Comparison of ENCODE assay signal across 14 mouse cellular contexts in the genomic region with DNA sequence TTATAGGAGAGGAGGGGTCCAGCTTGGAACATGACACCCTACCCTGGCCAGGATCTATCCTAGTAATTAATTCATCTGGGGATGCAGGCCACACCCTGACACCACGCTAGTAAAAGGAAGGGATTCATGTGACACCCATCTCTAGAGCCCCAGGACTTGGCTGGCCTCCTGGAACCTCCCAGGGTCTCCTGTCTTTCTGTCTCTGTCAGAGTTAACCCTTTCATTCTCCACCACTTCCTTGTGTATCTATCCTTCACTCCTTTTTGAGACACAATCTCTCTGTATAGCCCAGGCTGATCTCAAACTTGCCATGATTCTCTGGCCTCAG. TPM values are rescaled to one million over a fixed set of nuclear protein-coding genes. Genes with fewer than 3 reads are reported as not detected.
DNase-seq lines count a peak whose midpoint lies in the region; ATAC-seq and TF ChIP-seq lines count a peak whose summit lies in the region.
"Had no signal": no experiment of that assay in that cellular context is flagged by ENCODE, and none has a peak within 500 bp of the region (broad histone marks: within the 10 kb centered on the region; RNA-seq: fewer than 3 reads in every experiment).

No protein-coding gene starts in this region.

- no peak overlapping the region for H3K4me3 ChIP-seq in forebrain, embryonic 15.5 days
- H3K4me3 ChIP-seq in forebrain, embryonic 16.5 days (replicated peaks; ENCODE audit: low read length): no peak overlapping the region
- no peak overlapping the region for H3K4me3 ChIP-seq in hindbrain, embryonic 10.5 days
- H3K4me3 ChIP-seq in hindbrain, embryonic 16.5 days (ENCODE audit: low read length): no peak overlapping the region
- no peak overlapping the region for H3K4me3 ChIP-seq in midbrain, embryonic 10.5 days
- H3K4me3 ChIP-seq in midbrain, postnatal 0 days (ENCODE audit: low read depth, low read length): no peak overlapping the region
- H3K4me3 ChIP-seq in myocyte: no peak overlapping the region
- H3K4me3 ChIP-seq: embryonic facial prominence, embryonic 13.5 days; kidney, embryonic 15.5 days; megakaryocyte, embryonic 14.5 days had no signal

- no peak overlapping the region for H3K4me2 ChIP-seq in forebrain, embryonic 15.5 days (replicated peaks)
- H3K4me2 ChIP-seq in forebrain, embryonic 16.5 days (ENCODE audit: low read length): no peak overlapping the region
- H3K4me2 ChIP-seq in hindbrain, embryonic 16.5 days (ENCODE audit: low read length): no peak overlapping the region
- H3K4me2 ChIP-seq in midbrain, postnatal 0 days (ENCODE audit: low read depth, low read length, poor library complexity, severe bottlenecking): no peak overlapping the region
- H3K4me2 ChIP-seq in myocyte (ENCODE audit: low read depth): peak overlapping the region; percentile 55
- H3K4me2 ChIP-seq: embryonic facial prominence, embryonic 13.5 days; kidney, embryonic 15.5 days had no signal

- no peaks in the 10 kb centered on the region for H3K9me3 ChIP-seq in forebrain, embryonic 15.5 days
- H3K9me3 ChIP-seq in forebrain, embryonic 16.5 days (ENCODE audit: control insufficient read depth, low read length): no peaks in the 10 kb centered on the region
- no peaks in the 10 kb centered on the region for H3K9me3 ChIP-seq in hindbrain, embryonic 10.5 days
- H3K9me3 ChIP-seq in hindbrain, embryonic 16.5 days (ENCODE audit: control insufficient read depth, low read length): no peaks in the 10 kb centered on the region
- no peaks in the 10 kb centered on the region for H3K9me3 ChIP-seq in midbrain, embryonic 10.5 days (replicated peaks)
- H3K9me3 ChIP-seq in midbrain, postnatal 0 days (ENCODE audit: low read length): no peaks in the 10 kb centered on the region
- H3K9me3 ChIP-seq: embryonic facial prominence, embryonic 13.5 days; kidney, embryonic 15.5 days; megakaryocyte, embryonic 14.5 days had no signal

- no peak for ATAC-seq in forebrain, embryonic 15.5 days (replicated peaks)
- no peak for ATAC-seq in forebrain, embryonic 16.5 days
- no peak for ATAC-seq in hindbrain, embryonic 16.5 days
- no peak for ATAC-seq in midbrain, postnatal 0 days (ENCODE audit: low FRiP score)

- TF ChIP-seq POLR2A in myocyte (IDR thresholded peaks at IDR 0.05; ENCODE audit: insufficient read length, low read depth): no peak

- H3K79me2 ChIP-seq in myocyte (ENCODE audit: control insufficient read depth, insufficient read depth): no peaks in the 10 kb centered on the region

- no peak for DNase-seq in hindbrain, embryonic 10.5 days (ENCODE audit: low spot score)
- DNase-seq in midbrain, embryonic 10.5 days (ENCODE audit: low spot score): peak; percentile 12
- no peak for DNase-seq in midbrain, postnatal 0 days (ENCODE audit: low spot score)
- no peak for DNase-seq in kidney, postnatal 36 days
- DNase-seq: B cell, adult 2 months; thymus, adult 2 months had no signal

- no peak for TF ChIP-seq CTCF in midbrain, postnatal 0 days (IDR thresholded peaks at IDR 0.05)

- no peak overlapping the region for H3K9ac ChIP-seq in forebrain, embryonic 15.5 days (replicated peaks)
- no peak overlapping the region for H3K9ac ChIP-seq in forebrain, embryonic 16.5 days (replicated peaks; ENCODE audit: low read depth, low read length)
- H3K9ac ChIP-seq in hindbrain, embryonic 16.5 days (ENCODE audit: low read depth, low read length): no peak overlapping the region
- no peak overlapping the region for H3K9ac ChIP-seq in midbrain, postnatal 0 days (replicated peaks; ENCODE audit: low read length, poor library complexity, severe bottlenecking)
- H3K9ac ChIP-seq: kidney, embryonic 15.5 days had no signal

- peaks cover 44% of the 10 kb centered on the region for H3K4me1 ChIP-seq in forebrain, embryonic 15.5 days
- H3K4me1 ChIP-seq in forebrain, embryonic 16.5 days (replicated peaks; ENCODE audit: control insufficient read depth, insufficient read depth, low read length): peaks cover 36% of the 10 kb centered on the region
- H3K4me1 ChIP-seq in hindbrain, embryonic 10.5 days (replicated peaks): peaks cover 76% of the 10 kb centered on the region
- peaks cover 32% of the 10 kb centered on the region for H3K4me1 ChIP-seq in hindbrain, embryonic 16.5 days (ENCODE audit: control insufficient read depth, insufficient read depth, low read depth, low read length)
- peaks cover 61% of the 10 kb centered on the region for H3K4me1 ChIP-seq in midbrain, embryonic 10.5 days
- peaks cover 16% of the 10 kb centered on the region for H3K4me1 ChIP-seq in midbrain, postnatal 0 days (ENCODE audit: insufficient read depth, low read length)

- H3K36me3 ChIP-seq in forebrain, embryonic 15.5 days: no peaks in the 10 kb centered on the region
- H3K36me3 ChIP-seq in forebrain, embryonic 16.5 days (ENCODE audit: control insufficient read depth, insufficient read depth): no peaks in the 10 kb centered on the region
- H3K36me3 ChIP-seq in hindbrain, embryonic 10.5 days: 0 out of 2 replicates have a peak, but pooled peaks cover 4% of the 10 kb centered on the region
- H3K36me3 ChIP-seq in hindbrain, embryonic 16.5 days (ENCODE audit: control insufficient read depth, insufficient read depth, low read length): no peaks in the 10 kb centered on the region
- H3K36me3 ChIP-seq in midbrain, embryonic 10.5 days: no peaks in the 10 kb centered on the region
- no peaks in the 10 kb centered on the region for H3K36me3 ChIP-seq in midbrain, postnatal 0 days (ENCODE audit: insufficient read depth, low read length)
- H3K36me3 ChIP-seq in myocyte (ENCODE audit: control insufficient read depth, insufficient read depth): no peaks in the 10 kb centered on the region
- H3K36me3 ChIP-seq: embryonic facial prominence, embryonic 13.5 days had no signal

- no peak overlapping the region for H3ac ChIP-seq in myocyte (ENCODE audit: control insufficient read depth, insufficient read length)

- 20% methylated on average over 1 of the region's 1 CpGs for WGBS in forebrain, embryonic 15.5 days
- WGBS in forebrain, embryonic 16.5 days: 27% methylated on average over 1 of the region's 1 CpGs
- 38% methylated on average over 1 of the region's 1 CpGs for WGBS in hindbrain, embryonic 10.5 days
- 9% methylated on average over 1 of the region's 1 CpGs for WGBS in hindbrain, embryonic 16.5 days
- 32% methylated on average over 1 of the region's 1 CpGs for WGBS in midbrain, embryonic 10.5 days
- WGBS in midbrain, postnatal 0 days: 9% methylated on average over 1 of the region's 1 CpGs

- H3K27me3 ChIP-seq in forebrain, embryonic 15.5 days: peaks cover 5% of the 10 kb centered on the region; the same call in 1 of the 2 replicates
- no peaks in the 10 kb centered on the region for H3K27me3 ChIP-seq in forebrain, embryonic 16.5 days (replicated peaks; ENCODE audit: control insufficient read depth, insufficient read depth, low read length)
- H3K27me3 ChIP-seq in hindbrain, embryonic 10.5 days (ENCODE audit: insufficient read depth, poor library complexity, severe bottlenecking): peaks cover 39% of the 10 kb centered on the region
- no peaks in the 10 kb centered on the region for H3K27me3 ChIP-seq in hindbrain, embryonic 16.5 days (replicated peaks; ENCODE audit: control insufficient read depth, insufficient read depth, low read length)
- H3K27me3 ChIP-seq in midbrain, embryonic 10.5 days (ENCODE audit: low read depth, poor library complexity, severe bottlenecking): peaks cover 37% of the 10 kb centered on the region
- H3K27me3 ChIP-seq in midbrain, postnatal 0 days (ENCODE audit: insufficient read depth, low read length): 0 out of 2 replicates have a peak, but pooled peaks cover 5% of the 10 kb centered on the region
- no peaks in the 10 kb centered on the region for H3K27me3 ChIP-seq in myocyte (ENCODE audit: control insufficient read depth, insufficient read depth, insufficient read length)

- H3K27ac ChIP-seq in forebrain, embryonic 15.5 days (replicated peaks): 0 out of 2 replicates have a peak overlapping the region, but pooled peaks have one; percentile 15
- no peak overlapping the region for H3K27ac ChIP-seq in forebrain, embryonic 16.5 days (ENCODE audit: low read length)
- H3K27ac ChIP-seq in hindbrain, embryonic 10.5 days: peak overlapping the region; percentile 91
- H3K27ac ChIP-seq in hindbrain, embryonic 16.5 days (ENCODE audit: low read depth, low read length): no peak overlapping the region
- 0 out of 2 replicates have a peak overlapping the region, but pooled peaks have one; percentile 35 for H3K27ac ChIP-seq in midbrain, embryonic 10.5 days (replicated peaks)
- no peak overlapping the region for H3K27ac ChIP-seq in midbrain, postnatal 0 days (ENCODE audit: low read depth, low read length)
- H3K27ac ChIP-seq: embryonic facial prominence, embryonic 13.5 days; kidney, embryonic 15.5 days had no signal

RNA-seq across cellular contexts. Expression of gene Josd2, which starts 4.7 kb away (rescaled TPM):
- 52.5 and 56.6 TPM in 2 replicates for polyA plus RNA-seq in forebrain, embryonic 15.5 days (2015; fragmentation: Nextera tagmentation; extraction: Ambion mirVana)
- polyA plus RNA-seq in forebrain, embryonic 16.5 days (2015; fragmentation: Nextera tagmentation; extraction: Ambion mirVana): 51.4 and 61.8 TPM in 2 replicates
- 86.2 and 89.2 TPM in 2 replicates for polyA plus RNA-seq in hindbrain, embryonic 10.5 days (2016; fragmentation: Nextera tagmentation; extraction: Ambion mirVana)
- 42.5 and 46.2 TPM in 2 replicates for polyA plus RNA-seq in hindbrain, embryonic 16.5 days (2015; fragmentation: Nextera tagmentation; extraction: Ambion mirVana)
- 71.6 and 76.8 TPM in 2 replicates for polyA plus RNA-seq in midbrain, embryonic 10.5 days (2016; fragmentation: Nextera tagmentation; extraction: Ambion mirVana)
- total RNA-seq in midbrain, postnatal 0 days (2014; rRNA removed): 25.5 and 38.5 TPM in 2 replicates
- 22.7 and 25.4 TPM in 2 replicates for polyA plus RNA-seq in midbrain, postnatal 0 days (2015; fragmentation: Nextera tagmentation; extraction: Ambion mirVana)
- polyA plus RNA-seq in myocyte (2012; fragmentation: generic; extraction: Trizol): 233 TPM

RNA-seq across cellular contexts. Expression of gene Aspdh, which starts 7.3 kb away (rescaled TPM):
- polyA plus RNA-seq in forebrain, embryonic 15.5 days (2015; fragmentation: Nextera tagmentation; extraction: Ambion mirVana): 4.3 and 5.8 TPM in 2 replicates
- 2.6 and 3.7 TPM in 2 replicates for polyA plus RNA-seq in forebrain, embryonic 16.5 days (2015; fragmentation: Nextera tagmentation; extraction: Ambion mirVana)
- polyA plus RNA-seq in hindbrain, embryonic 10.5 days (2016; fragmentation: Nextera tagmentation; extraction: Ambion mirVana): 0.78 and 1.8 TPM in 2 replicates
- polyA plus RNA-seq in hindbrain, embryonic 16.5 days (2015; fragmentation: Nextera tagmentation; extraction: Ambion mirVana): 3.1 and 3.9 TPM in 2 replicates
- 0.99 and 2.0 TPM in 2 replicates for polyA plus RNA-seq in midbrain, embryonic 10.5 days (2016; fragmentation: Nextera tagmentation; extraction: Ambion mirVana)
- 7.1 and 11.8 TPM in 2 replicates for total RNA-seq in midbrain, postnatal 0 days (2014; rRNA removed)
- 2.1 and 3.7 TPM in 2 replicates for polyA plus RNA-seq in midbrain, postnatal 0 days (2015; fragmentation: Nextera tagmentation; extraction: Ambion mirVana)
- polyA plus RNA-seq in myocyte (2012; fragmentation: generic; extraction: Trizol): not detected
- polyA plus RNA-seq: limb, embryonic 11.5 days had no signal

RNA-seq across cellular contexts. Expression of gene Emc10, which starts 23.8 kb away (rescaled TPM):
- 133 and 138 TPM in 2 replicates for polyA plus RNA-seq in forebrain, embryonic 15.5 days (2015; fragmentation: Nextera tagmentation; extraction: Ambion mirVana)
- polyA plus RNA-seq in forebrain, embryonic 16.5 days (2015; fragmentation: Nextera tagmentation; extraction: Ambion mirVana): 120 and 127 TPM in 2 replicates
- polyA plus RNA-seq in hindbrain, embryonic 10.5 days (2016; fragmentation: Nextera tagmentation; extraction: Ambion mirVana): 102 and 122 TPM in 2 replicates
- polyA plus RNA-seq in hindbrain, embryonic 16.5 days (2015; fragmentation: Nextera tagmentation; extraction: Ambion mirVana): 145 and 150 TPM in 2 replicates
- polyA plus RNA-seq in midbrain, embryonic 10.5 days (2016; fragmentation: Nextera tagmentation; extraction: Ambion mirVana): 104 and 108 TPM in 2 replicates
- 247 and 273 TPM in 2 replicates for total RNA-seq in midbrain, postnatal 0 days (2014; rRNA removed)
- polyA plus RNA-seq in midbrain, postnatal 0 days (2015; fragmentation: Nextera tagmentation; extraction: Ambion mirVana): 150 and 154 TPM in 2 replicates
- 98.2 TPM for polyA plus RNA-seq in myocyte (2012; fragmentation: generic; extraction: Trizol)

RNA-seq across cellular contexts. Expression of gene Fam71e1, which starts 23.9 kb away (rescaled TPM):
- polyA plus RNA-seq in forebrain, embryonic 15.5 days (2015; fragmentation: Nextera tagmentation; extraction: Ambion mirVana): 30.2 and 30.5 TPM in 2 replicates
- polyA plus RNA-seq in forebrain, embryonic 16.5 days (2015; fragmentation: Nextera tagmentation; extraction: Ambion mirVana): 22.2 and 28.9 TPM in 2 replicates
- 17.1 and 20.5 TPM in 2 replicates for polyA plus RNA-seq in hindbrain, embryonic 10.5 days (2016; fragmentation: Nextera tagmentation; extraction: Ambion mirVana)
- polyA plus RNA-seq in hindbrain, embryonic 16.5 days (2015; fragmentation: Nextera tagmentation; extraction: Ambion mirVana): 20.4 and 23.7 TPM in 2 replicates
- 20.5 and 27.6 TPM in 2 replicates for polyA plus RNA-seq in midbrain, embryonic 10.5 days (2016; fragmentation: Nextera tagmentation; extraction: Ambion mirVana)
- 18.5 and 19.3 TPM in 2 replicates for total RNA-seq in midbrain, postnatal 0 days (2014; rRNA removed)
- 23.8 and 27.7 TPM in 2 replicates for polyA plus RNA-seq in midbrain, postnatal 0 days (2015; fragmentation: Nextera tagmentation; extraction: Ambion mirVana)
- 1.7 TPM for polyA plus RNA-seq in myocyte (2012; fragmentation: generic; extraction: Trizol)

RNA-seq across cellular contexts. Expression of gene Lrrc4b, which starts 43.7 kb away (rescaled TPM):
- 15.6 and 15.7 TPM in 2 replicates for polyA plus RNA-seq in forebrain, embryonic 15.5 days (2015; fragmentation: Nextera tagmentation; extraction: Ambion mirVana)
- 10.6 and 12.6 TPM in 2 replicates for polyA plus RNA-seq in forebrain, embryonic 16.5 days (2015; fragmentation: Nextera tagmentation; extraction: Ambion mirVana)
- 1.7 and 4.4 TPM in 2 replicates for polyA plus RNA-seq in hindbrain, embryonic 10.5 days (2016; fragmentation: Nextera tagmentation; extraction: Ambion mirVana)
- 12.4 and 12.6 TPM in 2 replicates for polyA plus RNA-seq in hindbrain, embryonic 16.5 days (2015; fragmentation: Nextera tagmentation; extraction: Ambion mirVana)
- 2.4 and 3.5 TPM in 2 replicates for polyA plus RNA-seq in midbrain, embryonic 10.5 days (2016; fragmentation: Nextera tagmentation; extraction: Ambion mirVana)
- total RNA-seq in midbrain, postnatal 0 days (2014; rRNA removed): 589 and 657 TPM in 2 replicates
- 24.2 and 26.9 TPM in 2 replicates for polyA plus RNA-seq in midbrain, postnatal 0 days (2015; fragmentation: Nextera tagmentation; extraction: Ambion mirVana)
- polyA plus RNA-seq in myocyte (2012; fragmentation: generic; extraction: Trizol): not detected

Comparison
In these comparisons a context has a peak if more than half of its experiments do, and no peak if none do; other contexts are left out.
1. H3K27ac ChIP-seq: peak in forebrain, embryonic 15.5 days (single experiment), hindbrain, embryonic 10.5 days (single experiment) and midbrain, embryonic 10.5 days (single experiment); none in forebrain, embryonic 16.5 days (single experiment), hindbrain, embryonic 16.5 days (single experiment) and midbrain, postnatal 0 days (single experiment).